Mouse (Mus musculus) lung, adult 2 months (tissue): Measurements from ENCODE around the gene Lhfpl2.

ENCODE experiments used
- CTCF ChIP-seq: fragments of 200-500 bp; IDR thresholded peaks from 2 replicates; pipeline ENCODE4 v1.5.1; 2011; ENCODE audit warnings: mild to moderate bottlenecking, low read length, control low read depth; ENCODE audit not compliant: insufficient read depth
- POLR2A ChIP-seq: fragments of 200-500 bp; IDR thresholded peaks from 2 replicates; pipeline ENCODE4 v1.6.1; 2011; ENCODE audit warnings: low read depth, mild to moderate bottlenecking, control low read depth, low read length, borderline replicate concordance; ENCODE audit errors: extremely low read depth

- no peak for TF ChIP-seq CTCF
- no peak for TF ChIP-seq POLR2A
Measured at GRCm38 (mm10) chr13:94066626-94067275, 9.2 kb downstream of the Lhfpl2 start.
